Mouse (Mus musculus): ENCODE measurements around the gene Tyw1. TPM values are rescaled to one million over a fixed set of nuclear protein-coding genes. Genes with fewer than 3 reads are reported as not detected.

The Tyw1 gene
- polyA plus RNA-seq, 1 experiment from 2014 or later = 17.8 TPM

GRCm38 (mm10) chr5:130310827-130311226 lies 55.4 kb downstream of the Tyw1 start:
- Histone ChIP-seq H3K9me3 (replicated peaks; ENCODE audit: control insufficient read depth, low read length) (no peaks in the 10 kb centered on the region), H3K4me1 (ENCODE audit: control insufficient read depth, insufficient read depth, low read length) (no peaks in the 10 kb centered on the region), H3K27ac (ENCODE audit: low read depth, low read length) (no peak overlapping the region), H3K27me3 (ENCODE audit: control insufficient read depth, insufficient read depth, low read length) (no peaks in the 10 kb centered on the region), H3K4me2 (no peak overlapping the region), H3K36me3 (ENCODE audit: control insufficient read depth, insufficient read depth, low read length) (no peaks in the 10 kb centered on the region), H3K4me3 (ENCODE audit: low read depth, low read length) (no peak overlapping the region), H3K9ac (ENCODE audit: low read depth, low read length) (no peak overlapping the region)
- 61% methylated on average over 7 of the region's 7 CpGs for WGBS (ENCODE audit: insufficient replicate concordance)
- ATAC-seq (replicated peaks; ENCODE audit: insufficient number of reproducible peaks, low FRiP score, low TSS enrichment) = no peak

- Histone ChIP-seq H3K27ac (ENCODE audit: low read depth, low read length) (no peak overlapping the region), H3K9ac (ENCODE audit: low read depth, low read length) (no peak overlapping the region), H3K4me1 (ENCODE audit: control insufficient read depth, insufficient read depth, low read length) (no peaks in the 10 kb centered on the region), H3K9me3 (replicated peaks; ENCODE audit: control insufficient read depth, low read length) (no peaks in the 10 kb centered on the region), H3K4me2 (no peak overlapping the region), H3K4me3 (ENCODE audit: low read depth, low read length) (no peak overlapping the region), H3K36me3 (ENCODE audit: control insufficient read depth, insufficient read depth, low read length) (no peaks in the 10 kb centered on the region), H3K27me3 (ENCODE audit: control insufficient read depth, insufficient read depth, low read length) (no peaks in the 10 kb centered on the region)
- no peak for ATAC-seq (replicated peaks; ENCODE audit: insufficient number of reproducible peaks, low FRiP score, low TSS enrichment)
- WGBS (ENCODE audit: insufficient replicate concordance) = 60% methylated on average over 3 of the region's 3 CpGs
Observed at GRCm38 (mm10) chr5:130313488-130313887, 58.1 kb downstream of the Tyw1 start.

- H3K27me3 ChIP-seq (ENCODE audit: control insufficient read depth, insufficient read depth, low read length) = no peaks in the 10 kb centered on the region
- H3K9me3 ChIP-seq (replicated peaks; ENCODE audit: control insufficient read depth, low read length) = no peaks in the 10 kb centered on the region
- 84% methylated on average over 3 of the region's 3 CpGs for WGBS (ENCODE audit: insufficient replicate concordance)
- H3K27ac ChIP-seq (ENCODE audit: low read depth, low read length) = no peak overlapping the region
- H3K4me3 ChIP-seq (ENCODE audit: low read depth, low read length) = no peak overlapping the region
- no peak overlapping the region for H3K4me2 ChIP-seq
- H3K4me1 ChIP-seq (ENCODE audit: control insufficient read depth, insufficient read depth, low read length) = no peaks in the 10 kb centered on the region
- H3K36me3 ChIP-seq (ENCODE audit: control insufficient read depth, insufficient read depth, low read length) = no peaks in the 10 kb centered on the region
- no peak for ATAC-seq (replicated peaks; ENCODE audit: insufficient number of reproducible peaks, low FRiP score, low TSS enrichment)
- H3K9ac ChIP-seq (ENCODE audit: low read depth, low read length) = no peak overlapping the region
Observed at GRCm38 (mm10) chr5:130314926-130315325, 59.5 kb downstream of the Tyw1 start.

GRCm38 (mm10) chr5:130316321-130316720 lies 60.9 kb downstream of the Tyw1 start:
- no peak overlapping the region for H3K4me3 ChIP-seq (ENCODE audit: low read depth, low read length)
- ATAC-seq (replicated peaks; ENCODE audit: insufficient number of reproducible peaks, low FRiP score, low TSS enrichment) = no peak
- H3K27ac ChIP-seq (ENCODE audit: low read depth, low read length) = no peak overlapping the region
- WGBS (ENCODE audit: insufficient replicate concordance) = 88% methylated on average over 9 of the region's 9 CpGs
- H3K4me1 ChIP-seq (ENCODE audit: control insufficient read depth, insufficient read depth, low read length) = no peaks in the 10 kb centered on the region
- H3K9me3 ChIP-seq (replicated peaks; ENCODE audit: control insufficient read depth, low read length) = no peaks in the 10 kb centered on the region
- H3K36me3 ChIP-seq (ENCODE audit: control insufficient read depth, insufficient read depth, low read length) = no peaks in the 10 kb centered on the region
- no peak overlapping the region for H3K4me2 ChIP-seq
- no peaks in the 10 kb centered on the region for H3K27me3 ChIP-seq (ENCODE audit: control insufficient read depth, insufficient read depth, low read length)
- H3K9ac ChIP-seq (ENCODE audit: low read depth, low read length) = no peak overlapping the region

- WGBS (ENCODE audit: insufficient replicate concordance) = 90% methylated on average over 5 of the region's 5 CpGs
- no peak overlapping the region for H3K4me2 ChIP-seq
- no peaks in the 10 kb centered on the region for H3K27me3 ChIP-seq (ENCODE audit: control insufficient read depth, insufficient read depth, low read length)
- no peaks in the 10 kb centered on the region for H3K4me1 ChIP-seq (ENCODE audit: control insufficient read depth, insufficient read depth, low read length)
- H3K27ac ChIP-seq (ENCODE audit: low read depth, low read length) = no peak overlapping the region
- H3K9me3 ChIP-seq (replicated peaks; ENCODE audit: control insufficient read depth, low read length) = peaks cover 5% of the 10 kb centered on the region; the same call in 1 of the 2 replicates
- peaks cover 6% of the 10 kb centered on the region for H3K36me3 ChIP-seq (ENCODE audit: control insufficient read depth, insufficient read depth, low read length)
- no peak for ATAC-seq (replicated peaks; ENCODE audit: insufficient number of reproducible peaks, low FRiP score, low TSS enrichment)
- no peak overlapping the region for H3K9ac ChIP-seq (ENCODE audit: low read depth, low read length)
- H3K4me3 ChIP-seq (ENCODE audit: low read depth, low read length) = no peak overlapping the region
Observed at GRCm38 (mm10) chr5:130319783-130320182, 64.4 kb downstream of the Tyw1 start.

- Histone ChIP-seq H3K36me3 (ENCODE audit: control insufficient read depth, insufficient read depth, low read length) (peaks cover 9% of the 10 kb centered on the region), H3K9ac (ENCODE audit: low read depth, low read length) (no peak overlapping the region), H3K4me3 (ENCODE audit: low read depth, low read length) (no peak overlapping the region), H3K9me3 (replicated peaks; ENCODE audit: control insufficient read depth, low read length) (peaks cover 5% of the 10 kb centered on the region; the same call in 1 of the 2 replicates), H3K4me2 (no peak overlapping the region), H3K27ac (ENCODE audit: low read depth, low read length) (no peak overlapping the region), H3K4me1 (ENCODE audit: control insufficient read depth, insufficient read depth, low read length) (no peaks in the 10 kb centered on the region), H3K27me3 (ENCODE audit: control insufficient read depth, insufficient read depth, low read length) (no peaks in the 10 kb centered on the region)
- no peak for ATAC-seq (replicated peaks; ENCODE audit: insufficient number of reproducible peaks, low FRiP score, low TSS enrichment)
- WGBS (ENCODE audit: insufficient replicate concordance) = 79% methylated on average over 3 of the region's 3 CpGs
Observed at GRCm38 (mm10) chr5:130320485-130320884, 65.1 kb downstream of the Tyw1 start.

- no peak for ATAC-seq (replicated peaks; ENCODE audit: insufficient number of reproducible peaks, low FRiP score, low TSS enrichment)
- Histone ChIP-seq H3K4me2 (no peak overlapping the region), H3K36me3 (ENCODE audit: control insufficient read depth, insufficient read depth, low read length) (peaks cover 14% of the 10 kb centered on the region), H3K27me3 (ENCODE audit: control insufficient read depth, insufficient read depth, low read length) (no peaks in the 10 kb centered on the region), H3K9ac (ENCODE audit: low read depth, low read length) (no peak overlapping the region), H3K4me3 (ENCODE audit: low read depth, low read length) (no peak overlapping the region), H3K4me1 (ENCODE audit: control insufficient read depth, insufficient read depth, low read length) (no peaks in the 10 kb centered on the region), H3K27ac (ENCODE audit: low read depth, low read length) (no peak overlapping the region), H3K9me3 (replicated peaks; ENCODE audit: control insufficient read depth, low read length) (peaks cover 5% of the 10 kb centered on the region; the same call in 1 of the 2 replicates)
- 84% methylated on average over 8 of the region's 8 CpGs for WGBS (ENCODE audit: insufficient replicate concordance)
Observed at GRCm38 (mm10) chr5:130325486-130325885, 70.1 kb downstream of the Tyw1 start.

GRCm38 (mm10) chr5:130327615-130328263 lies 72.3 kb downstream of the Tyw1 start:
- Histone ChIP-seq H3K9me3 (replicated peaks; ENCODE audit: control insufficient read depth, low read length) (peaks cover 5% of the 10 kb centered on the region; the same call in 1 of the 2 replicates), H3K9ac (ENCODE audit: low read depth, low read length) (no peak overlapping the region), H3K36me3 (ENCODE audit: control insufficient read depth, insufficient read depth, low read length) (peaks cover 14% of the 10 kb centered on the region), H3K4me2 (no peak overlapping the region), H3K27me3 (ENCODE audit: control insufficient read depth, insufficient read depth, low read length) (no peaks in the 10 kb centered on the region), H3K4me3 (ENCODE audit: low read depth, low read length) (no peak overlapping the region), H3K4me1 (ENCODE audit: control insufficient read depth, insufficient read depth, low read length) (no peaks in the 10 kb centered on the region), H3K27ac (ENCODE audit: low read depth, low read length) (no peak overlapping the region)
- no peak for ATAC-seq (replicated peaks; ENCODE audit: insufficient number of reproducible peaks, low FRiP score, low TSS enrichment)
- 75% methylated on average over 6 of the region's 6 CpGs for WGBS (ENCODE audit: insufficient replicate concordance)

GRCm38 (mm10) chr5:130328366-130328765 lies 72.9 kb downstream of the Tyw1 start:
- 86% methylated on average over 9 of the region's 9 CpGs for WGBS (ENCODE audit: insufficient replicate concordance)
- Histone ChIP-seq H3K27me3 (ENCODE audit: control insufficient read depth, insufficient read depth, low read length) (no peaks in the 10 kb centered on the region), H3K36me3 (ENCODE audit: control insufficient read depth, insufficient read depth, low read length) (peaks cover 14% of the 10 kb centered on the region), H3K4me1 (ENCODE audit: control insufficient read depth, insufficient read depth, low read length) (no peaks in the 10 kb centered on the region), H3K4me2 (no peak overlapping the region), H3K4me3 (ENCODE audit: low read depth, low read length) (no peak overlapping the region), H3K9me3 (replicated peaks; ENCODE audit: control insufficient read depth, low read length) (peaks cover 5% of the 10 kb centered on the region; the same call in 1 of the 2 replicates), H3K9ac (ENCODE audit: low read depth, low read length) (no peak overlapping the region), H3K27ac (ENCODE audit: low read depth, low read length) (no peak overlapping the region)
- ATAC-seq (replicated peaks; ENCODE audit: insufficient number of reproducible peaks, low FRiP score, low TSS enrichment) = no peak

Measured in heart, embryonic 11.5 days (tissue).